ENCODE assay signal across 8 mouse cellular contexts in genomic region chr13:91807874-91808575, GRCm38 (mm10). TPM values are rescaled to one million over a fixed set of nuclear protein-coding genes. Genes with fewer than 3 reads are reported as not detected.
A peak's percentile ranks its signal among the peaks of the same experiment; 100 is the strongest.
DNase-seq lines count a peak whose midpoint lies in the region; ATAC-seq lines count a peak whose summit lies in the region.

No protein-coding gene starts in this region.

- DNase-seq in heart, adult 11 months = peak; percentile 66
- DNase-seq in heart, postnatal 14 days = no peak
- DNase-seq in CD4-positive helper T cell, adult 2 months (ENCODE audit: low read depth, low spot score) = peak; percentile 62
- DNase-seq in cerebellum, adult 8-10 months = peak; percentile 12
- DNase-seq in hindbrain, embryonic 11.5 days (ENCODE audit: low spot score) = peak; percentile 35
- peak; percentile 16 for DNase-seq in thymus, postnatal 14 days
- no peak for DNase-seq in layer of hippocampus, adult 8-10 months (ENCODE audit: low spot score in 2 of 2)

- H3K4me2 ChIP-seq in hindbrain, embryonic 11.5 days (replicated peaks; ENCODE audit: low read depth, low read length) = peak overlapping the region; percentile 53

- no peaks in the 10 kb centered on the region for H3K9me3 ChIP-seq in hindbrain, embryonic 11.5 days (ENCODE audit: control insufficient read depth, low read length)
- 0 out of 2 replicates have a peak, but pooled peaks cover 1% of the 10 kb centered on the region for H3K9me3 ChIP-seq in megakaryocyte, embryonic 14.5 days

- no peaks in the 10 kb centered on the region for H3K27me3 ChIP-seq in hindbrain, embryonic 11.5 days (ENCODE audit: control insufficient read depth, insufficient read depth, low read length)
- no peaks in the 10 kb centered on the region for H3K27me3 ChIP-seq in megakaryocyte, embryonic 14.5 days (replicated peaks)

- peak overlapping the region; percentile 92 for H3K4me3 ChIP-seq in hindbrain, embryonic 11.5 days (ENCODE audit: low read depth, low read length)
- peak overlapping the region; percentile 99 for H3K4me3 ChIP-seq in megakaryocyte, embryonic 14.5 days (replicated peaks)

- intact Hi-C loops in heart, postnatal 14 days (cut with DNase I) = loop anchor here (5.0 kb wide), 2 partner anchors 64 to 529 kb away; no protein-coding TSS in a partner anchor

- 49% methylated on average over 20 of the region's 20 CpGs for WGBS in hindbrain, embryonic 11.5 days

- no peak; the same call in 1 of the 2 replicates for ATAC-seq in hindbrain, embryonic 11.5 days (ENCODE audit: low FRiP score)

- H3K4me1 ChIP-seq in hindbrain, embryonic 11.5 days (replicated peaks; ENCODE audit: control insufficient read depth, insufficient read depth, low read length) = no peaks in the 10 kb centered on the region
- H3K4me1 ChIP-seq in megakaryocyte, embryonic 14.5 days = peaks cover 22% of the 10 kb centered on the region; the same call in 1 of the 2 replicates

- peak overlapping the region; percentile 98 for H3K9ac ChIP-seq in hindbrain, embryonic 11.5 days (ENCODE audit: low read depth, low read length)

- peak overlapping the region; percentile 88 for H3K27ac ChIP-seq in hindbrain, embryonic 11.5 days (ENCODE audit: low read depth, low read length)

- peaks cover 4% of the 10 kb centered on the region for H3K36me3 ChIP-seq in hindbrain, embryonic 11.5 days (ENCODE audit: control insufficient read depth, insufficient read depth, low read length)
- peaks cover 21% of the 10 kb centered on the region for H3K36me3 ChIP-seq in megakaryocyte, embryonic 14.5 days (replicated peaks; ENCODE audit: low read length)

RNA-seq across cellular contexts. Expression of gene Zcchc9, which starts 0.5 kb away (rescaled TPM):
- 10 to 100 TPM; 13.9 to 19.5 TPM for total RNA-seq in heart, postnatal 14 days (2021)
- 27.3 and 31.7 TPM in 2 replicates for polyA plus RNA-seq in hindbrain, embryonic 11.5 days (2014; fragmentation: Nextera tagmentation; extraction: Ambion mirVana)
- 1.4 TPM in 1 of 2 replicates, not detected in the other for polyA plus RNA-seq in megakaryocyte, embryonic 14.5 days (2012; ENCODE audit: insufficient read depth, low replicate concordance)
- 10 to 100 TPM; 15.1 to 22.1 (median 18.2) TPM for total RNA-seq in layer of hippocampus, adult 8-10 months (2022)

Comparison
In these comparisons a context has a peak if more than half of its experiments do, and no peak if none do; other contexts are left out.
1. DNase-seq: peak in heart, adult 11 months (single experiment), CD4-positive helper T cell, adult 2 months (single experiment), cerebellum, adult 8-10 months (single experiment), hindbrain, embryonic 11.5 days (single experiment) and thymus, postnatal 14 days (single experiment); none in heart, postnatal 14 days (0 of 2) and layer of hippocampus, adult 8-10 months (0 of 2).